Mouse (Mus musculus) left cerebral cortex, postnatal 10 days (tissue): ENCODE results near the gene Olfr1495. TPM values are rescaled to one million over a fixed set of nuclear protein-coding genes. Genes with fewer than 3 reads are reported as not detected.
"Not testable (repeated sequence)": the region's sequence is repeated elsewhere in the genome, so short reads cannot be mapped to it uniquely, and the experiment has no call there.

ENCODE experiments used
- DNase-seq, 2 experiments: peaks; one replicate each; pipeline ENCODE4 v3.0.0; 2021 to 2022; ENCODE audit warnings: low spot score in 2 of 2, mixed read lengths in 1 of 2; ENCODE audit errors: extremely low spot score in 1 of 2
- intact Hi-C: fragments of 180-260 bp; cut with DNase I; formaldehyde crosslinking; loops from one replicate; pipeline ENCODE4 v1.15.1; 2025
- total RNA-seq, 2 experiments: library from RNA; stranded (reverse); gene quantifications; 2 replicates each; pipeline ENCODE4 v1.2.3; 2021

Olfr1495 gene
- total RNA-seq: not detected

DNA sequence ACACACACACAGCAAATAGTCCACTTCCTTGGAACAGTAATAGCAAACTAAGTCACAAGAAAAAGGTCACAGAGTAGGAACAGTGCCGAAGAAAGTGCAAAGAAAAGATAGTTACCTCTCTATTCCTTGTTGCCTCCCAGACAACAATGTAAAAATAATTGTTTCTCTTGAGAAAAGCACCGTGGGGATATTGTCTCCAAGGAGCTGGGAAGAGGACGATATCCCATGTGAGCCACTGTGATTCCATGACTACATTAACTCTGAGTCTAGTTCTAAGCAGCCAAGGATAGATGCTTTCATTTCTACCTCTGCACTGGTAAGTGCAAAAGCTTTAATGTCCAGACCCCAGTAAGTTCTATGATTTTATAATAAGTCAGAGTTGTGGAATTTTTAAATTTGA is at the start of gene Olfr1495:
Gene Olfr1495 (plus strand): TSS at position 301 of the 400 bp plus-strand sequence.
- no peak for DNase-seq
- intact Hi-C loops: no loop called here

DNA sequence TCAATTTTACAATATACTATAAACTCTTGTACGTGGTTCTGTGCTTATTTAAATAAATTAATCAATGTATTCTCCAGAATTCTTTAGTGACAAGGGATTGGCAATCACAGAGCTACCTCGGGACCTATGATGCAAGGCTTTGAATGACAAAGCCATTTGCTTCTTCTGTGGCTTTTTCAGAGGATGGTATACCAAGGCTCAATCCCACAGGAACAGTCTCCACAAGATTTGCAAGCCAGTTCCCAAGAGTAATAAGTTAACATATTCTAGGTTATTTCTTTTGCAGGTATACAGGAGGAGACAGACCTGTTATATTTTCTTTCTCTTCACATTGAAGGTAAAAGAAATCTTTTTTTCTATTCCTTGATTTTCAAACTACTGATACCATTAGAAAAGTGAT is 41.4 kb upstream of the Olfr1495 start, which contains the start of gene Olfr1493-ps1:
Gene Olfr1493-ps1 (plus strand): TSS at position 301 of the 400 bp plus-strand sequence.
- DNase-seq: no peak
- intact Hi-C loops: no loop called here

- DNase-seq: no peak
- intact Hi-C loops: no loop called here
These were observed 25.0 kb upstream of the Olfr1495 start, which contains the start of gene Olfr1494 for GRCm38 (mm10) chr19:13739428-13739827. TSS of gene Olfr1494 (plus strand) at chr19:13739728.

GRCm38 (mm10) chr19:13749366-13749765 is 15.0 kb upstream of the Olfr1495 start:
- intact Hi-C loops: no loop called here
- DNase-seq: no peak

GRCm38 (mm10) chr19:13768565-13769276 is 4.3 kb downstream of the Olfr1495 start:
- intact Hi-C loops: no loop called here
- no peak for DNase-seq

DNA sequence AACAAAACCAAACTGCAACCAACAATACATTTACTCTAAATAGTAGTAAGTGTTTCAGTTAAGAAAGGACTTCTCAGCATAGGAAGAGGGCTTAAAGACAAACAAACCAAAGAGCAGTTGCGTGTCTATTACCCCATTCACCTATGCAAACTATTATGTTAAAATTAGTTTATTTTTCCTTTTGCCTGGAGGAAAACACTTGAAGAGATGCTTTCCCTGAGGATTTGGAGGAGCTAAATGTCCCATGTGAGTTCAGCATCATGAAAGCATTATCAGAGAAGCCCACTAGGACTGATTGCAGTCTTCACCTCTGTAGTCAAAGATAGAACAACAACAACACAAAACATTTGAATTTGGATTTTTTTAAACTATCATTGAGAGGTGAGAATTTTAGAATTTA is 13.2 kb downstream of the Olfr1495 start, which contains the start of gene Olfr1496:
Gene Olfr1496 (plus strand): TSS at position 301 of the 400 bp plus-strand sequence.
- intact Hi-C loops: no loop called here
- DNase-seq: no peak

DNA sequence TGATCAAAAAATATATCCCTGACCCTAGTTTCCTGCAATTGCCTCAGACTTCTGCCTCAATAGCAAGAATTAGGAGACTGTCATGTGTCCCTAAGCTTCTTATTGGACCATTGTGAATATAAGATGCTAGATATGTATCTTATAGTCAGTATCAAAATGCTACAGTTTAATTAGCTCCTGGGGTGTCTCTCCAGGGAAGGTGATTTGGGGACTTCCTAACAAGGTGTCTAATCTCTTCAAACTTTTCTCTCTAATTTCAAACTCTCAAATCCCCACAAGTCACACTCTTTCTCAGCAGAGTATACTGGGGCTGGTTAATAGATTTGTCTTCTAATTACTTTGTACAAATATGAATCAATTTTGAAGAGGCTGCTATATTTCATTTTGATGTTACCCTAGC is 33.7 kb downstream of the Olfr1495 start, which contains the start of gene Olfr1497:
Gene Olfr1497 (minus strand): TSS at position 101 of the 400 bp plus-strand sequence.
- DNase-seq: no peak
- intact Hi-C loops: no loop called here

DNA sequence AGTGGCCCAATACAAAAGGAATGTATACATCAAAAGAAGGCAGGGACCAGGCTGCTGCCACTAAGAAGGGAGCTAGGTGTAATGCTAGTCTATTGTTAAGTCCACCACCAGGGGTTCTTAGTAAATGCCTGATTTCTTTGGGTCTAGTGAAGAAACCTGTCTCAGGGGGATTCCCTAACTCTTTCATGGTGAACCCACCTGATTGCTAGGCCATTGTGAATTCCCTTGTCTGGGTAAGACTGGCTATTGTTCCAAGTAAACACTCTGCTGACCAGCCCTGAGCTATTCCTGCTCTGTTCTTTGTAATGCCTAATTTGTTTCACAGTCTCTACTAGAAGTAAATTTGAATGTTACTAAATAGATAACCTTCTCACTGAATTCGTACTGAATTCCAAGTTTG is 41.1 kb downstream of the Olfr1495 start:
- intact Hi-C loops: not testable (repeated sequence)

GRCm38 (mm10) chr19:13812823-13813222 is 48.4 kb downstream of the Olfr1495 start:
- intact Hi-C loops: loop anchor here (10.0 kb wide), 1 partner anchor 1288 kb away; no protein-coding TSS in a partner anchor
- DNase-seq: no peak

More for the DNA sequence above, 41.1 kb downstream of the Olfr1495 start:
- not testable (repeated sequence) for DNase-seq

- no peak for DNase-seq
- intact Hi-C loops: loop anchor here (10.0 kb wide), 1 partner anchor 1294 kb away; no protein-coding TSS in a partner anchor
These were observed 54.4 kb downstream of the Olfr1495 start for GRCm38 (mm10) chr19:13818827-13819226.

GRCm38 (mm10) chr19:13819347-13819746 is 54.9 kb downstream of the Olfr1495 start, which contains the start of gene Olfr1499:
TSS of gene Olfr1499 (minus strand) at chr19:13819447.
- intact Hi-C loops: loop anchor here (10.0 kb wide), 1 partner anchor 1295 kb away; no protein-coding TSS in a partner anchor
- DNase-seq: no peak

Other genes starting within 250 kb of the Olfr1495 start
- gene Olfr1480, start 236.7 kb upstream of the Olfr1495 start, total RNA-seq: not detected
- gene Olfr1484, start 181.1 kb upstream of the Olfr1495 start, total RNA-seq: not detected
- not detected for gene Olfr1487, start 147.2 kb upstream of the Olfr1495 start, total RNA-seq
- gene Olfr1489, start 133.0 kb upstream of the Olfr1495 start, total RNA-seq: not detected
- gene Olfr1490, start 113.5 kb upstream of the Olfr1495 start, total RNA-seq: not detected
- gene Olfr1491, start 67.3 kb upstream of the Olfr1495 start, total RNA-seq: not detected
- not detected for gene Olfr1493-ps1, start 41.3 kb upstream of the Olfr1495 start, total RNA-seq
- gene Olfr1494, start 24.9 kb upstream of the Olfr1495 start, total RNA-seq: not detected
- not detected for gene Olfr1496, start 13.3 kb downstream of the Olfr1495 start, total RNA-seq
- not detected for gene Olfr1497, start 33.6 kb downstream of the Olfr1495 start, total RNA-seq
- gene Olfr1499, start 54.8 kb downstream of the Olfr1495 start, total RNA-seq: not detected
- not detected for gene Olfr1500, start 65.9 kb downstream of the Olfr1495 start, total RNA-seq
- not detected for gene Olfr1501, start 86.1 kb downstream of the Olfr1495 start, total RNA-seq
- gene Olfr1502, start 97.2 kb downstream of the Olfr1495 start, total RNA-seq: not detected
- gene Olfr1504, start 133.3 kb downstream of the Olfr1495 start, total RNA-seq: not detected
- not detected for gene Olfr1505, start 148.9 kb downstream of the Olfr1495 start, total RNA-seq